Mouse (Mus musculus) activated CD4-positive, CD25-positive, alpha-beta regulatory T cell, adult 4 months (primary cell): Measurements from ENCODE around the gene Cstad. TPM values are rescaled to one million over a fixed set of nuclear protein-coding genes. Genes with fewer than 3 reads are reported as not detected.

ENCODE experiments used
- polyA plus RNA-seq, 2 experiments: library from polyadenylated mRNA; unstranded; fragments of 100-300 nt; shearing (Covaris generic); gene quantifications; one replicate each; pipeline ENCODE4 v1.2.1; 2017

The Cstad gene
- polyA plus RNA-seq, 2 experiments from 2014 or later = 1.2 to 2.0 TPM

Other genes with a start within 250 kb of the Cstad start
- 100 to 1,000 TPM in 1 of 2 experiments, 10 to 100 TPM in 1; 80.5 to 105 TPM for gene Sh3glb2, start 235.7 kb upstream of the Cstad start, polyA plus RNA-seq
- 1 to 10 TPM; 1.3 to 7.4 TPM for gene Miga2, start 230.8 kb upstream of the Cstad start, polyA plus RNA-seq
- 10 to 100 TPM; 15.3 to 18.3 TPM for gene Dolpp1, start 202.8 kb upstream of the Cstad start, polyA plus RNA-seq
- gene Crat, start 179.2 kb upstream of the Cstad start, polyA plus RNA-seq = 1 to 10 TPM; 2.9 to 3.5 TPM
- gene Ptpa, start 179.0 kb upstream of the Cstad start, polyA plus RNA-seq = 10 to 100 TPM; 46.4 to 73.2 TPM
- under 1 TPM in 1 of 2 experiments, not detected in 1; 0.16 TPM for gene Ier5l, start 120.8 kb upstream of the Cstad start, polyA plus RNA-seq
- under 1 TPM; 0.73 to 0.76 TPM for gene 1700001O22Rik, start 208.6 kb downstream of the Cstad start, polyA plus RNA-seq
- gene Ntmt1, start 212.8 kb downstream of the Cstad start, polyA plus RNA-seq = 10 to 100 TPM; 28.2 to 38.9 TPM
- 10 to 100 TPM; 27.4 to 36.2 TPM for gene Asb6, start 235.3 kb downstream of the Cstad start, polyA plus RNA-seq
- gene Prrx2, start 239.9 kb downstream of the Cstad start, polyA plus RNA-seq = not detected